In genomic region chr2:172934891-172935740, GRCm38 (mm10) we compare ENCODE assay signal across 8 mouse cellular contexts. TPM values are rescaled to one million over a fixed set of nuclear protein-coding genes. Genes with fewer than 3 reads are reported as not detected.
DNase-seq lines count a peak whose midpoint lies in the region; ATAC-seq and TF ChIP-seq lines count a peak whose summit lies in the region.

No protein-coding gene starts in this region.

- intact Hi-C loops in gastrocnemius, postnatal 14 days (cut with DNase I; ENCODE audit: low total_unique reads), result no loop called here
- intact Hi-C loops in left cerebral cortex, postnatal 14 days (cut with DNase I), result loop anchor here (5.0 kb wide), 1 partner anchor 43 kb away; no protein-coding TSS in a partner anchor

- H3K9ac ChIP-seq in hindbrain, embryonic 14.5 days, result peak overlapping the region; percentile 31; the same call in 1 of the 2 replicates
- H3K9ac ChIP-seq in midbrain, embryonic 14.5 days (replicated peaks; ENCODE audit: low read length), result peak overlapping the region; percentile 9; the same call in 1 of the 2 replicates

- peak overlapping the region; percentile 47 for H3K4me2 ChIP-seq in hindbrain, embryonic 14.5 days (replicated peaks)
- H3K4me2 ChIP-seq in midbrain, embryonic 14.5 days (ENCODE audit: low read length), result peak overlapping the region; percentile 56

- peak; percentile 34 for DNase-seq in gastrocnemius, postnatal 14 days
- no peak for DNase-seq in gastrocnemius, postnatal 4 days (ENCODE audit: low spot score in 2 of 2)
- DNase-seq in brain, embryonic 14.5 days (ENCODE audit: low read depth), result peak; percentile 73
- DNase-seq in hindbrain, embryonic 14.5 days (ENCODE audit: low spot score), result no peak
- DNase-seq in midbrain, embryonic 14.5 days, result peak; percentile 65
- no peak for DNase-seq in thymus, adult 2 months
- no peak for DNase-seq in left cerebral cortex, postnatal 14 days (ENCODE audit: low spot score in 2 of 2)
- DNase-seq in urinary bladder, postnatal 10 days (ENCODE audit: low spot score), result no peak

- peak overlapping the region; percentile 38 for H3K27ac ChIP-seq in hindbrain, embryonic 14.5 days
- peak overlapping the region; percentile 64 for H3K27ac ChIP-seq in midbrain, embryonic 14.5 days (replicated peaks; ENCODE audit: low read depth, low read length)
- H3K27ac ChIP-seq in thymus, adult 2 months (ENCODE audit: control insufficient read depth, insufficient read depth, low read length), result no peak overlapping the region

- 2% methylated on average over 30 of the region's 30 CpGs for WGBS in hindbrain, embryonic 14.5 days
- 3% methylated on average over 30 of the region's 30 CpGs for WGBS in midbrain, embryonic 14.5 days
- WGBS in thymus, adult 2 months, result 78% methylated on average over 30 of the region's 30 CpGs

- H3K27me3 ChIP-seq in hindbrain, embryonic 14.5 days (ENCODE audit: control insufficient read depth, insufficient read depth, low read length), result peaks cover 66% of the 10 kb centered on the region
- peaks cover 54% of the 10 kb centered on the region for H3K27me3 ChIP-seq in midbrain, embryonic 14.5 days (ENCODE audit: control insufficient read depth, insufficient read depth, low read length)
- no peaks in the 10 kb centered on the region for H3K27me3 ChIP-seq in thymus, adult 2 months (ENCODE audit: control insufficient read depth, insufficient read depth, low read length)

- no peak overlapping the region for H3K4me3 ChIP-seq in hindbrain, embryonic 14.5 days (replicated peaks; ENCODE audit: low read length)
- H3K4me3 ChIP-seq in midbrain, embryonic 14.5 days (replicated peaks; ENCODE audit: low read depth, low read length), result no peak overlapping the region
- H3K4me3 ChIP-seq in thymus, adult 2 months (ENCODE audit: control insufficient read depth, insufficient read depth, low read length), result no peak overlapping the region

- H3K9me3 ChIP-seq in hindbrain, embryonic 14.5 days (ENCODE audit: control insufficient read depth, low read length), result no peaks in the 10 kb centered on the region
- no peaks in the 10 kb centered on the region for H3K9me3 ChIP-seq in midbrain, embryonic 14.5 days (ENCODE audit: control insufficient read depth, low read length)

- no peak for ATAC-seq in hindbrain, embryonic 14.5 days (ENCODE audit: low FRiP score)
- no peak for ATAC-seq in midbrain, embryonic 14.5 days (ENCODE audit: low FRiP score, low TSS enrichment)

- H3K4me1 ChIP-seq in hindbrain, embryonic 14.5 days (replicated peaks; ENCODE audit: control insufficient read depth, insufficient read depth, low read length), result peaks cover 51% of the 10 kb centered on the region
- H3K4me1 ChIP-seq in midbrain, embryonic 14.5 days (ENCODE audit: control insufficient read depth, insufficient read depth, low read length), result peaks cover 41% of the 10 kb centered on the region
- peaks cover 44% of the 10 kb centered on the region for H3K4me1 ChIP-seq in thymus, adult 2 months (replicated peaks; ENCODE audit: control insufficient read depth, insufficient read depth, low read length)

- no peak for TF ChIP-seq CTCF in brain, embryonic 14.5 days (IDR thresholded peaks at IDR 0.05; ENCODE audit: borderline replicate concordance, extremely low read depth, insufficient read depth, insufficient read length)
- TF ChIP-seq CTCF in thymus, adult 2 months (IDR thresholded peaks at IDR 0.05; ENCODE audit: borderline replicate concordance, control insufficient read depth, extremely low read depth, insufficient read depth, low read length, poor library complexity), result no peak

- H3K36me3 ChIP-seq in hindbrain, embryonic 14.5 days (replicated peaks; ENCODE audit: control insufficient read depth, insufficient read depth), result no peaks in the 10 kb centered on the region
- no peaks in the 10 kb centered on the region for H3K36me3 ChIP-seq in midbrain, embryonic 14.5 days (ENCODE audit: control insufficient read depth, insufficient read depth, low read length)
- H3K36me3 ChIP-seq in thymus, adult 2 months (ENCODE audit: control insufficient read depth, insufficient read depth, low read length), result no peaks in the 10 kb centered on the region

- no peak for TF ChIP-seq POLR2A in brain, embryonic 14.5 days (IDR thresholded peaks at IDR 0.05; ENCODE audit: borderline replicate concordance, extremely low read depth, insufficient read depth, insufficient read length, poor library complexity, severe bottlenecking)
- no peak for TF ChIP-seq POLR2A in thymus, adult 2 months (IDR thresholded peaks at IDR 0.05; ENCODE audit: control insufficient read depth, extremely low read depth, insufficient read depth, low read length, poor library complexity)

RNA-seq across cellular contexts. Expression of gene Bmp7, which starts 5.0 kb away (rescaled TPM):
- 1 to 10 TPM in 1 of 2 experiments, under 1 TPM in 1; 0.86 to 1.8 TPM for total RNA-seq in gastrocnemius, postnatal 14 days (2021)
- total RNA-seq in gastrocnemius, postnatal 4 days (2021), result 1 to 10 TPM; 3.7 to 3.8 TPM
- 14.8 and 26.0 TPM in 2 replicates for polyA plus RNA-seq in brain, embryonic 14.5 days (2012; rRNA removed)
- polyA plus RNA-seq in hindbrain, embryonic 14.5 days (2014; fragmentation: Nextera tagmentation; extraction: Ambion mirVana), result 16.7 and 18.4 TPM in 2 replicates
- 3.1 and 13.2 TPM in 2 replicates for polyA plus RNA-seq in midbrain, embryonic 14.5 days (2014; fragmentation: Nextera tagmentation; extraction: Ambion mirVana)
- 25.3 and 26.5 TPM in 2 replicates for polyA plus RNA-seq in thymus, adult 2 months (2012; rRNA removed)
- total RNA-seq in left cerebral cortex, postnatal 14 days (2021), result 10 to 100 TPM; 11.9 to 12.1 TPM

RNA-seq across cellular contexts. Expression of gene Spo11, which starts 42.4 kb away (rescaled TPM):
- total RNA-seq in gastrocnemius, postnatal 14 days (2021), result under 1 TPM in 1 of 2 experiments, not detected in 1; 0.11 TPM
- not detected for total RNA-seq in gastrocnemius, postnatal 4 days (2021)
- 1.6 and 1.7 TPM in 2 replicates for polyA plus RNA-seq in brain, embryonic 14.5 days (2012; rRNA removed)
- 0.95 and 1.0 TPM in 2 replicates for polyA plus RNA-seq in hindbrain, embryonic 14.5 days (2014; fragmentation: Nextera tagmentation; extraction: Ambion mirVana)
- 0.68 TPM in 1 of 2 replicates, not detected in the other for polyA plus RNA-seq in midbrain, embryonic 14.5 days (2014; fragmentation: Nextera tagmentation; extraction: Ambion mirVana)
- polyA plus RNA-seq in thymus, adult 2 months (2012; rRNA removed), result 101 and 126 TPM in 2 replicates
- total RNA-seq in left cerebral cortex, postnatal 14 days (2021), result under 1 TPM; 0.23 to 0.44 TPM

Comparison
In these comparisons a context has a peak if more than half of its experiments do, and no peak if none do; other contexts are left out.
1. DNase-seq: peak in gastrocnemius, postnatal 14 days (single experiment), brain, embryonic 14.5 days (single experiment) and midbrain, embryonic 14.5 days (single experiment); none in gastrocnemius, postnatal 4 days (0 of 2), hindbrain, embryonic 14.5 days (single experiment), thymus, adult 2 months (single experiment), left cerebral cortex, postnatal 14 days (0 of 2) and urinary bladder, postnatal 10 days (single experiment).
2. RNA of gene Spo11, which starts 42.4 kb away (polyA plus RNA-seq): 101 to 126 TPM in thymus, adult 2 months; 1.6 to 1.7 TPM in brain, embryonic 14.5 days, 0.95 to 1.0 TPM in hindbrain, embryonic 14.5 days and 0.68 TPM in midbrain, embryonic 14.5 days; every median in the first group is over 10 times any median in the second.